ENCODE assay signal across 19 mouse cellular contexts in genomic region chr6:82604791-82605190, GRCm38 (mm10).
DNase-seq lines count a peak whose midpoint lies in the region; ATAC-seq lines count a peak whose summit lies in the region.
"Had no signal": no experiment of that assay in that cellular context is flagged by ENCODE, and none has a peak within 500 bp of the region (broad histone marks: within the 10 kb centered on the region; RNA-seq: fewer than 3 reads in every experiment).

No protein-coding gene starts in this region.

- peak overlapping the region; percentile 24; the same call in 1 of the 2 replicates for H3K4me2 ChIP-seq in forebrain, embryonic 12.5 days
- no peak overlapping the region for H3K4me2 ChIP-seq in forebrain, embryonic 15.5 days (replicated peaks)
- H3K4me2 ChIP-seq in embryonic facial prominence, embryonic 11.5 days (ENCODE audit: low read depth, low read length) = no peak overlapping the region
- H3K4me2 ChIP-seq: embryonic facial prominence, embryonic 13.5 days; heart, embryonic 12.5 days had no signal

- H3K4me3 ChIP-seq in forebrain, embryonic 12.5 days (replicated peaks) = no peak overlapping the region
- H3K4me3 ChIP-seq in forebrain, embryonic 15.5 days = no peak overlapping the region
- H3K4me3 ChIP-seq in embryonic facial prominence, embryonic 11.5 days (ENCODE audit: low read depth, low read length) = no peak overlapping the region
- H3K4me3 ChIP-seq: embryonic facial prominence, embryonic 13.5 days; gastrocnemius, adult 2 months; heart, embryonic 12.5 days had no signal

- peaks cover 3% of the 10 kb centered on the region; the same call in 1 of the 2 replicates for H3K27me3 ChIP-seq in forebrain, embryonic 12.5 days
- H3K27me3 ChIP-seq in forebrain, embryonic 15.5 days = no peaks in the 10 kb centered on the region
- no peaks in the 10 kb centered on the region for H3K27me3 ChIP-seq in embryonic facial prominence, embryonic 11.5 days (ENCODE audit: control insufficient read depth, insufficient read depth, low read length)
- H3K27me3 ChIP-seq: embryonic facial prominence, embryonic 13.5 days; heart, embryonic 12.5 days had no signal

- H3K9ac ChIP-seq in forebrain, embryonic 12.5 days = no peak overlapping the region
- no peak overlapping the region for H3K9ac ChIP-seq in forebrain, embryonic 15.5 days (replicated peaks)
- H3K9ac ChIP-seq in embryonic facial prominence, embryonic 11.5 days (replicated peaks; ENCODE audit: low read length) = no peak overlapping the region
- H3K9ac ChIP-seq: embryonic facial prominence, embryonic 13.5 days; heart, embryonic 12.5 days had no signal

- no peaks in the 10 kb centered on the region for H3K9me3 ChIP-seq in forebrain, embryonic 12.5 days
- H3K9me3 ChIP-seq in forebrain, embryonic 15.5 days = no peaks in the 10 kb centered on the region
- H3K9me3 ChIP-seq in embryonic facial prominence, embryonic 11.5 days (replicated peaks; ENCODE audit: control insufficient read depth, low read length) = no peaks in the 10 kb centered on the region
- H3K9me3 ChIP-seq: embryonic facial prominence, embryonic 13.5 days had no signal

- no peak overlapping the region for H3K27ac ChIP-seq in forebrain, embryonic 12.5 days
- H3K27ac ChIP-seq in forebrain, embryonic 15.5 days (replicated peaks) = no peak overlapping the region
- H3K27ac ChIP-seq in embryonic facial prominence, embryonic 11.5 days (replicated peaks; ENCODE audit: low read depth, low read length) = no peak overlapping the region
- H3K27ac ChIP-seq: embryonic facial prominence, embryonic 13.5 days; gastrocnemius, adult 2 months had no signal

- H3K36me3 ChIP-seq in forebrain, embryonic 12.5 days (replicated peaks) = no peaks in the 10 kb centered on the region
- H3K36me3 ChIP-seq in forebrain, embryonic 15.5 days = no peaks in the 10 kb centered on the region
- H3K36me3 ChIP-seq in embryonic facial prominence, embryonic 11.5 days (replicated peaks; ENCODE audit: control insufficient read depth, insufficient read depth, low read depth, low read length) = no peaks in the 10 kb centered on the region
- H3K36me3 ChIP-seq: embryonic facial prominence, embryonic 13.5 days; heart, embryonic 12.5 days had no signal

- ATAC-seq in forebrain, embryonic 12.5 days (ENCODE audit: low FRiP score) = peak; percentile 45; the same call in 1 of the 2 replicates
- no peak for ATAC-seq in forebrain, embryonic 15.5 days (replicated peaks)
- no peak for ATAC-seq in embryonic facial prominence, embryonic 11.5 days (replicated peaks; ENCODE audit: insufficient number of reproducible peaks, low FRiP score, low TSS enrichment, low read depth)
- ATAC-seq: hindbrain, embryonic 16.5 days; lung, postnatal 0 days; midbrain, embryonic 16.5 days had no signal

- WGBS in forebrain, embryonic 12.5 days = 24% methylated on average over 8 of the region's 8 CpGs
- WGBS in forebrain, embryonic 15.5 days = 28% methylated on average over 8 of the region's 8 CpGs
- WGBS in embryonic facial prominence, embryonic 11.5 days = 53% methylated on average over 8 of the region's 8 CpGs

- H3K4me1 ChIP-seq in forebrain, embryonic 12.5 days = 0 out of 2 replicates have a peak, but pooled peaks cover 9% of the 10 kb centered on the region
- H3K4me1 ChIP-seq in forebrain, embryonic 15.5 days = peaks cover 16% of the 10 kb centered on the region
- no peaks in the 10 kb centered on the region for H3K4me1 ChIP-seq in embryonic facial prominence, embryonic 11.5 days (ENCODE audit: control insufficient read depth, insufficient read depth, low read length)
- H3K4me1 ChIP-seq: heart, embryonic 12.5 days had no signal

- DNase-seq in lung, postnatal 10 days = peak; percentile 21
- DNase-seq in lung, postnatal 25 days (ENCODE audit: low spot score) = no peak
- peak; percentile 3 for DNase-seq in embryonic facial prominence, embryonic 11.5 days (ENCODE audit: low spot score)
- peak; percentile 70 for DNase-seq in retina, embryonic 14.5 days (ENCODE audit: low spot score)
- no peak for DNase-seq in frontal cortex, adult 2 months (ENCODE audit: extremely low spot score in 1 of 2, low spot score in 1 of 2)
- DNase-seq: adrenal gland, postnatal 25 days; cerebellum, adult 2 months; gastrocnemius, adult 2 months; kidney, adult 11 months; kidney, postnatal 25 days; liver; thymus, adult 2 months had no signal

Comparison
In these comparisons a context has a peak if more than half of its experiments do, and no peak if none do; other contexts are left out.
1. DNase-seq: peak in lung, postnatal 10 days (single experiment), embryonic facial prominence, embryonic 11.5 days (single experiment) and retina, embryonic 14.5 days (single experiment); none in lung, postnatal 25 days (single experiment) and frontal cortex, adult 2 months (0 of 2).